Comparison of ENCODE assay signal across 13 mouse cellular contexts in the genomic region with DNA sequence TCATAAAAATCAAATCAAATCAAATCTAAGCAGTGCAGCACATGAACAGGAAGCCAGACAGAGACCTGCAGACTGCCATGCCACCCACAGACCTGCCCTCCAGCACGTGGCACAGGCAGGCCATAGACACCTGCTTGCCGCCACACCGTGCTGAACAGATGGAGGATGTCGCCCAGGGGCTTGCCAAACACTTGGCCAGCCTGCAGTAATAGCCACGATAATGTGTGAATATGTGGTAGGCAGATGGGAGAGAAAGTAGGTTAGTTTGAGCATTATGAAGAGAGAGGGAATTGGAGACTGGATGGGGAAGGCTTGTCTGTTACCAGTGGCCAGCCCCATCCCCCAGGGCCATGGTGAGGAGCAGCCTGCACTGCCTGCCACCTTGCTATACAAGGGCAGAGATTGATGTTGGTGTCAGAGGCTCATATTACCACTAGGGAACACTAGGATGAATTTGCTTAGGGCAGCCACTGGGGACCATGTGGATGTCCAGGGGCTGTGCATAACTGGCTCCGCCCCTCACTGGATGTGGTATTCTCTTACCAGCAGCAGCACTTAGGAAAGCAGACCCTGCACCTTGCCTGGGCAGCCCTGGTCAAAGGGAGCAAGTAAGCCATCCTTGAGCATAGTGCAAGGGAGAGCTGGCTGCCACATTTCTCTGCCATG. TPM values are rescaled to one million over a fixed set of nuclear protein-coding genes. Genes with fewer than 3 reads are reported as not detected.
DNase-seq lines count a peak whose midpoint lies in the region; ATAC-seq and TF ChIP-seq lines count a peak whose summit lies in the region.
"Had no signal": no experiment of that assay in that cellular context is flagged by ENCODE, and none has a peak within 500 bp of the region (broad histone marks: within the 10 kb centered on the region; RNA-seq: fewer than 3 reads in every experiment).

No protein-coding gene starts in this region.

- H3K9me3 ChIP-seq in forebrain, embryonic 13.5 days (replicated peaks), result no peaks in the 10 kb centered on the region
- H3K9me3 ChIP-seq in forebrain, embryonic 10.5 days, result no peaks in the 10 kb centered on the region
- H3K9me3 ChIP-seq in hindbrain, postnatal 0 days (ENCODE audit: low read length), result no peaks in the 10 kb centered on the region
- peaks cover 3% of the 10 kb centered on the region; the same call in 1 of the 2 replicates for H3K9me3 ChIP-seq in intestine, embryonic 16.5 days (ENCODE audit: control insufficient read depth, low read length)
- H3K9me3 ChIP-seq: embryonic facial prominence, embryonic 13.5 days had no signal

- 0 out of 2 replicates have a peak, but pooled peaks have one; percentile 19 for ATAC-seq in forebrain, embryonic 13.5 days
- ATAC-seq in hindbrain, postnatal 0 days, result peak; percentile 86
- no peak for ATAC-seq in intestine, embryonic 16.5 days

- WGBS in forebrain, embryonic 13.5 days, result 71% methylated on average over 6 of the region's 6 CpGs
- WGBS in forebrain, embryonic 10.5 days, result 84% methylated on average over 6 of the region's 6 CpGs
- WGBS in hindbrain, postnatal 0 days, result 47% methylated on average over 6 of the region's 6 CpGs
- WGBS in intestine, embryonic 16.5 days, result 61% methylated on average over 6 of the region's 6 CpGs

- no peak overlapping the region for H3K4me2 ChIP-seq in forebrain, embryonic 13.5 days
- no peak overlapping the region for H3K4me2 ChIP-seq in hindbrain, postnatal 0 days (ENCODE audit: low read depth, low read length)
- no peak overlapping the region for H3K4me2 ChIP-seq in intestine, embryonic 16.5 days (ENCODE audit: low read depth, low read length)
- H3K4me2 ChIP-seq: embryonic facial prominence, embryonic 13.5 days had no signal

- no peaks in the 10 kb centered on the region for H3K36me3 ChIP-seq in forebrain, embryonic 13.5 days (ENCODE audit: poor library complexity, severe bottlenecking)
- H3K36me3 ChIP-seq in forebrain, embryonic 10.5 days (replicated peaks), result no peaks in the 10 kb centered on the region
- no peaks in the 10 kb centered on the region for H3K36me3 ChIP-seq in hindbrain, postnatal 0 days (ENCODE audit: insufficient read depth, low read length)
- no peaks in the 10 kb centered on the region for H3K36me3 ChIP-seq in intestine, embryonic 16.5 days (ENCODE audit: control insufficient read depth, insufficient read depth, low read length)
- H3K36me3 ChIP-seq: embryonic facial prominence, embryonic 13.5 days had no signal

- peak; percentile 9; the same call in 1 of the 2 replicates for TF ChIP-seq CTCF in hindbrain, postnatal 0 days (IDR thresholded peaks at IDR 0.05; ENCODE audit: low read depth)

- H3K27me3 ChIP-seq in forebrain, embryonic 13.5 days, result no peaks in the 10 kb centered on the region
- H3K27me3 ChIP-seq in forebrain, embryonic 10.5 days (ENCODE audit: poor library complexity, severe bottlenecking), result no peaks in the 10 kb centered on the region
- no peaks in the 10 kb centered on the region for H3K27me3 ChIP-seq in hindbrain, postnatal 0 days (ENCODE audit: insufficient read depth, low read length)
- no peaks in the 10 kb centered on the region for H3K27me3 ChIP-seq in intestine, embryonic 16.5 days (replicated peaks; ENCODE audit: control insufficient read depth, insufficient read depth, low read length)
- H3K27me3 ChIP-seq: embryonic facial prominence, embryonic 13.5 days had no signal

- H3K4me3 ChIP-seq in forebrain, embryonic 13.5 days, result no peak overlapping the region
- no peak overlapping the region for H3K4me3 ChIP-seq in forebrain, embryonic 10.5 days
- H3K4me3 ChIP-seq in hindbrain, postnatal 0 days (ENCODE audit: low read length), result no peak overlapping the region
- H3K4me3 ChIP-seq in intestine, embryonic 16.5 days (ENCODE audit: low read length), result no peak overlapping the region
- H3K4me3 ChIP-seq: embryonic facial prominence, embryonic 13.5 days had no signal

- peak overlapping the region; percentile 21; the same call in 1 of the 2 replicates for H3K9ac ChIP-seq in forebrain, embryonic 13.5 days
- no peak overlapping the region for H3K9ac ChIP-seq in hindbrain, postnatal 0 days (replicated peaks; ENCODE audit: low read length)
- H3K9ac ChIP-seq in intestine, embryonic 16.5 days (ENCODE audit: low read depth, low read length), result no peak overlapping the region
- H3K9ac ChIP-seq: embryonic facial prominence, embryonic 13.5 days had no signal

- H3K27ac ChIP-seq in forebrain, embryonic 13.5 days, result peak overlapping the region; percentile 25; the same call in 1 of the 2 replicates
- no peak overlapping the region for H3K27ac ChIP-seq in forebrain, embryonic 10.5 days
- peak overlapping the region; percentile 62 for H3K27ac ChIP-seq in hindbrain, postnatal 0 days
- H3K27ac ChIP-seq in intestine, embryonic 16.5 days (ENCODE audit: low read length), result no peak overlapping the region
- H3K27ac ChIP-seq: embryonic facial prominence, embryonic 13.5 days had no signal

- no peak for DNase-seq in forebrain, embryonic 10.5 days (ENCODE audit: extremely low spot score, low spot score)
- peak; percentile 20 for DNase-seq in retina, adult 2 months (ENCODE audit: low read depth, low spot score)
- no peak for DNase-seq in retina, embryonic 14.5 days (ENCODE audit: low spot score)
- peak; percentile 67 for DNase-seq in hindbrain, postnatal 0 days (ENCODE audit: low spot score)
- no peak for DNase-seq in urinary bladder, postnatal 4 days (ENCODE audit: low spot score in 2 of 2)
- DNase-seq in kidney, adult 9 months, result no peak
- DNase-seq: gastrocnemius, postnatal 36 days; midbrain, embryonic 14.5 days had no signal

- H3K4me1 ChIP-seq in forebrain, embryonic 13.5 days, result peaks cover 9% of the 10 kb centered on the region; the same call in 1 of the 2 replicates
- H3K4me1 ChIP-seq in forebrain, embryonic 10.5 days, result peaks cover 11% of the 10 kb centered on the region
- no peaks in the 10 kb centered on the region for H3K4me1 ChIP-seq in hindbrain, postnatal 0 days (ENCODE audit: insufficient read depth, low read length)
- H3K4me1 ChIP-seq in intestine, embryonic 16.5 days (ENCODE audit: control insufficient read depth, insufficient read depth, low read length), result no peaks in the 10 kb centered on the region

RNA-seq across cellular contexts. Expression of gene Zkscan17, which starts 4.5 kb away (rescaled TPM):
- polyA plus RNA-seq in forebrain, embryonic 13.5 days (2015; fragmentation: Nextera tagmentation; extraction: Ambion mirVana), result 20.4 and 23.9 TPM in 2 replicates
- 43.1 and 44.2 TPM in 2 replicates for polyA plus RNA-seq in forebrain, embryonic 10.5 days (2016; fragmentation: Nextera tagmentation; extraction: Ambion mirVana)
- 21.1 and 27.2 TPM in 2 replicates for total RNA-seq in hindbrain, postnatal 0 days (2014; rRNA removed)
- polyA plus RNA-seq in hindbrain, postnatal 0 days (2015; fragmentation: Nextera tagmentation; extraction: Ambion mirVana), result 14.3 and 15.1 TPM in 2 replicates
- 13.8 and 14.7 TPM in 2 replicates for polyA plus RNA-seq in intestine, embryonic 16.5 days (2015; fragmentation: Nextera tagmentation; extraction: Ambion mirVana)

RNA-seq across cellular contexts. Expression of gene Nlrp3, which starts 10.4 kb away (rescaled TPM):
- polyA plus RNA-seq in forebrain, embryonic 13.5 days (2015; fragmentation: Nextera tagmentation; extraction: Ambion mirVana), result 0.08 and 0.09 TPM in 2 replicates
- 0.04 TPM in 1 of 2 replicates, not detected in the other for polyA plus RNA-seq in forebrain, embryonic 10.5 days (2016; fragmentation: Nextera tagmentation; extraction: Ambion mirVana)
- total RNA-seq in hindbrain, postnatal 0 days (2014; rRNA removed), result 0.29 and 0.31 TPM in 2 replicates
- 0.13 and 0.23 TPM in 2 replicates for polyA plus RNA-seq in hindbrain, postnatal 0 days (2015; fragmentation: Nextera tagmentation; extraction: Ambion mirVana)
- 0.35 and 0.51 TPM in 2 replicates for polyA plus RNA-seq in intestine, embryonic 16.5 days (2015; fragmentation: Nextera tagmentation; extraction: Ambion mirVana)
- polyA plus RNA-seq: midbrain, embryonic 14.5 days had no signal

RNA-seq across cellular contexts. Expression of gene Olfr222, which starts 45.0 kb away (rescaled TPM):
- polyA plus RNA-seq in forebrain, embryonic 13.5 days (2015; fragmentation: Nextera tagmentation; extraction: Ambion mirVana), result not detected in 2 replicates
- polyA plus RNA-seq in forebrain, embryonic 10.5 days (2016; fragmentation: Nextera tagmentation; extraction: Ambion mirVana), result not detected in 2 replicates
- total RNA-seq in hindbrain, postnatal 0 days (2014; rRNA removed), result not detected in 2 replicates
- not detected in 2 replicates for polyA plus RNA-seq in hindbrain, postnatal 0 days (2015; fragmentation: Nextera tagmentation; extraction: Ambion mirVana)
- polyA plus RNA-seq in intestine, embryonic 16.5 days (2015; fragmentation: Nextera tagmentation; extraction: Ambion mirVana), result not detected in 2 replicates
- total RNA-seq: gastrocnemius, postnatal 36 days; liver, adult 2 months had no signal
- polyA plus RNA-seq: embryonic facial prominence, embryonic 13.5 days; intestine, embryonic 14.5 days; liver, adult 2 months; midbrain, embryonic 14.5 days had no signal

RNA-seq across cellular contexts. Expression of gene Zfp867, which starts 58.7 kb away (rescaled TPM):
- polyA plus RNA-seq in forebrain, embryonic 13.5 days (2015; fragmentation: Nextera tagmentation; extraction: Ambion mirVana), result 13.5 and 14.1 TPM in 2 replicates
- 8.9 and 9.3 TPM in 2 replicates for polyA plus RNA-seq in forebrain, embryonic 10.5 days (2016; fragmentation: Nextera tagmentation; extraction: Ambion mirVana)
- total RNA-seq in hindbrain, postnatal 0 days (2014; rRNA removed), result 6.6 and 7.3 TPM in 2 replicates
- 6.1 and 6.9 TPM in 2 replicates for polyA plus RNA-seq in hindbrain, postnatal 0 days (2015; fragmentation: Nextera tagmentation; extraction: Ambion mirVana)
- 4.3 and 4.6 TPM in 2 replicates for polyA plus RNA-seq in intestine, embryonic 16.5 days (2015; fragmentation: Nextera tagmentation; extraction: Ambion mirVana)

Comparison
In these comparisons a context has a peak if more than half of its experiments do, and no peak if none do; other contexts are left out.
1. H3K27ac ChIP-seq: peak in forebrain, embryonic 13.5 days (single experiment) and hindbrain, postnatal 0 days (single experiment); none in forebrain, embryonic 10.5 days (single experiment) and intestine, embryonic 16.5 days (single experiment).
2. DNase-seq: peak in retina, adult 2 months (single experiment) and hindbrain, postnatal 0 days (single experiment); none in forebrain, embryonic 10.5 days (single experiment), retina, embryonic 14.5 days (single experiment), urinary bladder, postnatal 4 days (0 of 2) and kidney, adult 9 months (single experiment).